Mouse (Mus musculus) kidney, postnatal 4 days (tissue): ENCODE measurements around the gene Tmem79.
"Not testable (repeated sequence)": the region's sequence is repeated elsewhere in the genome, so short reads cannot be mapped to it uniquely, and the experiment has no call there.

Experiments
- DNase-seq, 2 experiments: peaks; one replicate each; pipeline ENCODE4 v3.0.0; 2021; ENCODE audit warnings: mixed read lengths in 2 of 2

The Tmem79 gene

DNA sequence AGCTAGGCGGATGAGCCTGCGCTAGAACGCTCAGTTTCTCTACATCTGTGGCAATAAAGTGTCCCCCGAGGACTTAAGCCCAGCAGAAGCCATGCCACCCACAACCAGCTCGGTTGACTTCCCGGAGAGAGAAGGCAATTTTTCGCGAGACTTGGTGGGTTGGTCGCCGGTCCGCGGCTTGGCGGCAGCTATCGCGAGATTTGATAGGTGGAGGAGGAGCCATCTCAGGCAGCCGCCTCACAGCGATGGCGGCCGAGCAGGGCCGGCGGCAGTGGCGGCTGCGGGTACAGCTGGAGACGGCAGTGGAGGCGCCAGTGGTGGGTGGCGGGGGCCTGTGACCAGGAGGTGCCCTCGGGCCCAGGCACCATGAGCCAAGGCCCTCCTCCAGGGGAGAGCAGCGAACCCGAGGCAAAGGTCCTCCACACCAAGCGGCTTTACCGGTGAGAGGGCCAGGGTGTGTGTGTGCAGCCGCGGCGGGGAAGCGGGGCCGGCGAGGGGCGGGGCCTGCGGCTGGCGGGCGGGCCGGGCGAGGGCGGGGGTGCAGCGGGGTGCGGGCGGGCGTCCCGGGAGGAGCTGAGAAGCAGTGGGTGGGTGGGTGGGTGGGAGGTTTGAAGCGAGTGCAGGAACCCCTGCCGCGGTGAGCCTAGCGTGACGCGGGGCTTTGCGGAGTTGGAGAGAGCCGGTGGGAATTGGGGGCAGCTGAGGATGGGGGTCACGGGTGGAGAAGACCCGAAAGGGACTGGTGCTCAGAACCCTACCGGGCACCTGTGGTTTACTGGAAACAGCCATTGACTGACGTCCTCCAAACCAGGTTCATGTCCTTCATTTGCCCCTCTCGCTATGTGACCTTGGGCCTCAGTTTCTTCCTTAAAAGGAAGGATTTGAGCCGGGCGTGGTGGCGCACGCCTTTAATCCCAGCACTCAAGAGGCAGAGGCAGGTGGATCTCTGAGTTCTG, at the start of gene Tmem79, which contains the start of gene Smg5:
TSS of gene Tmem79 (minus strand) at position 91 of the 956 bp plus-strand sequence.
TSS of gene Smg5 (plus strand) at position 203 of the 956 bp plus-strand sequence.
- peak; percentile 96 to 98 for DNase-seq

DNA sequence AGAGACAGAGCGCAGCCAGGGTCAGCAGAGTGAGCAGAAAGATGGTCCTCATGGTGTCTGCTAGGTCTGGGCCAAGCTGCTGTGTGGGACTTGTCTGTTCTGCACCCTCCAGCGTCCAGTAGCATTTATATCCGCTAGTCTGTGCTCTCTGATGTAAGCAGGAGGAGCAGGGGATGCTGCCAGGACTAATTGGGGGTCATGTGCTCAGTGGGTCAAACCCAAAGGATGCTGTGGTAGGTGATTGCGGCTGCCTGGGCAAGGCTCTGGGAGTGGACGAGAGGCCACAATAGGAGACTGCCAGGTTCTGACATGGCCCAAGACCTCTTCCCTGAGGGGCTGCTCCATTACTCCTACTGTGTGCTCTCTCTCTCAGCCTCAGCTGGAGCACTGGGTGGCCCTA, 48.4 kb upstream of the Tmem79 start, which contains the start of gene Bglap:
TSS of gene Bglap (minus strand) at position 101 of the 400 bp plus-strand sequence.
- DNase-seq: no peak

DNA sequence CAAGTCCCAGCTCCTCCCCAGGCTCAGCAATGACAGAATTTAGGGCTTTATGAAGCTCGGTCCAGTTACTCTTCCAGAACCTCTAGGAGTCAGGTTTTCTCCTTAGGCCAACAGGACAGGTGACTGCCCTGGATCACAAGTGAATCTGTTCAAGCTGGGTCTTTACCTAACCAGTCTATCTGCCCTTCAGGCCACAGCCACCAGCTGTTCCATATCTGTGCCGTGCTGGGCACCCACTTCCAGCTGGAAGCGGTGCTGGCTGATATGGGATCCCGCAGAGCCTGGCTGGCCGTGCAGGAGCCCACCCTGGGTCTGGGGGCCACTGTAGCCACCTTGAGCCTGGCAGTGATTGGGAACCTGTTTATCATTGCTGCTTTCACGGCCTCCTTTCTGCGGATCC, 46.4 kb upstream of the Tmem79 start:
- DNase-seq: not testable (repeated sequence)

DNA sequence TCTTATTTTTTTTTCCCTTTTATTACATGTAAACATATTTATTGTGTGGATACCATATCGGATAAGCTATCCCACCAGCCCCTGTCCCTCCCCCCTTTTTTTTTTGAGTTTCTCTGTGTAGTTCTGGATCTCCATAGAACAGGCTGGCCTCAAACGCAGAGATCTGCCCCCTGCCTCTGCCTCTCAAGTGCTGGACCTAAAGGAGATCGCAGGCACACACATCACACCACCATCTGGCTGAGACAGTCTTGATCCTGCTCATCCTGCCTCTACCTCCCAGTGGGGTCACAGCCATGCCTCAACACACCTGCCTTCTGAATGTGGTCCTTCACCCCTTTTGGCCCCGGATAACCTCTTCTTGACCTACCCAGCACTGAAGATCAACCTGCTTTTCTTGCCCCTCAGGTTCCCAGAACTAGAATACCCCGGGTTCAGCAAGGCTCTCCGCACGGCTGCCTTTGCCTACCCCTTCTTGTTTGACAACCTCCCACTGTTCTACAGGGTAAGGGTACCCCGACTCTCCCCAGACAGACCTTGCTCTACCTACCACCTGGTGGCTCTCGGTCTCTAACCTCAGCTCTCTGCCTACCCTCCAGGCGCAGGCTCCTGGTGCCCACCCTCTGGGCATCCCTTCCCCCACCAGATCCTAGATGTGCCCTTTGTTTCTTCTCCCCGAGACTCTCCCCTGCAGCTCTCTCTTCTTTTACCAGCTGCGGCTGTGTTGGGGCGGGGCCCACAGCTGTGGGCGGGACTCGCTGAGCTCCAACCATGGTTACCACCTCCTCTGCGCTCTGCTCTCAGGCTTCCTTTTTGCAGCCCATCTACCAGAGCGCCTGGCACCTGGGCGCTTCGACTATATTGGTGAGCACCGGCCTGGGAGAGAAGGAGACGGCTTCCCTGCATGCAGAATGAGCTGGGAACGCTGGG, 45.7 kb upstream of the Tmem79 start:
- peak; percentile 59 to 71 for DNase-seq

DNA sequence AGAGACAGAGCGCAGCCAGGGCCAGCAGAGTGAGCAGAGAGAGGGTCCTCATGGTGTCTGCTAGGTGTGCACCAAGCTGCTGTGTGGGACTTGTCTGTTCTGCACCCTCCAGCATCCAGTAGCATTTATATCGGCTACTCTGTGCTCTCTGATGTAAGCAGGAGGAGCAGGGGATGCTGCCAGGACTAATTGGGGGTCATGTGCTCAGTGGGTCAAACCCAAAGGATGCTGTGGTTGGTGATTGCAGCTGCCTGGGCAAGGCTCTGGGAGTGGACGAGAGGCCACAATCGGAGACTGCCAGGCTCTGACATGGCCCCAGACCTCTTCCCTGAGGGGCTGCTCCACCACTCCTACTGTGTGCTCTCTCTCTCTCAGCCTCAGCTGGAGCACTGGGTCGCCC, 42.7 kb upstream of the Tmem79 start, which contains the start of gene Bglap2:
TSS of gene Bglap2 (minus strand) at position 101 of the 400 bp plus-strand sequence.
- DNase-seq: not testable (repeated sequence)

DNA sequence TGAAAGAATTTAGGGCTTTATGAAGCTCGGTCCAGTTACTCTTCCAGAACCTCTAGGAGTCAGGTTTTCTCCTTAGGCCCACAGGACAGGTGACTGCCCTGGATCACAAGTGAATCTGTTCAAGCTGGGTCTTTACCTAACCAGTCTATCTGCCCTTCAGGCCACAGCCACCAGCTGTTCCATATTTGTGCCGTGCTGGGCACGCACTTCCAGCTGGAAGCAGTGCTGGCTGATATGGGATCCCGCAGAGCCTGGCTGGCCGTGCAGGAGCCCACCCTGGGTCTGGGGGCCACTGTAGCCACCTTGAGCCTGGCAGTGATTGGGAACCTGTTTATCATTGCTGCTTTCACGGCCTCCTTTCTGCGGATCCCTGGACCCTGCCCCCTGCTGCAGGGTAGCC, 40.7 kb upstream of the Tmem79 start:
- not testable (repeated sequence) for DNase-seq

DNA sequence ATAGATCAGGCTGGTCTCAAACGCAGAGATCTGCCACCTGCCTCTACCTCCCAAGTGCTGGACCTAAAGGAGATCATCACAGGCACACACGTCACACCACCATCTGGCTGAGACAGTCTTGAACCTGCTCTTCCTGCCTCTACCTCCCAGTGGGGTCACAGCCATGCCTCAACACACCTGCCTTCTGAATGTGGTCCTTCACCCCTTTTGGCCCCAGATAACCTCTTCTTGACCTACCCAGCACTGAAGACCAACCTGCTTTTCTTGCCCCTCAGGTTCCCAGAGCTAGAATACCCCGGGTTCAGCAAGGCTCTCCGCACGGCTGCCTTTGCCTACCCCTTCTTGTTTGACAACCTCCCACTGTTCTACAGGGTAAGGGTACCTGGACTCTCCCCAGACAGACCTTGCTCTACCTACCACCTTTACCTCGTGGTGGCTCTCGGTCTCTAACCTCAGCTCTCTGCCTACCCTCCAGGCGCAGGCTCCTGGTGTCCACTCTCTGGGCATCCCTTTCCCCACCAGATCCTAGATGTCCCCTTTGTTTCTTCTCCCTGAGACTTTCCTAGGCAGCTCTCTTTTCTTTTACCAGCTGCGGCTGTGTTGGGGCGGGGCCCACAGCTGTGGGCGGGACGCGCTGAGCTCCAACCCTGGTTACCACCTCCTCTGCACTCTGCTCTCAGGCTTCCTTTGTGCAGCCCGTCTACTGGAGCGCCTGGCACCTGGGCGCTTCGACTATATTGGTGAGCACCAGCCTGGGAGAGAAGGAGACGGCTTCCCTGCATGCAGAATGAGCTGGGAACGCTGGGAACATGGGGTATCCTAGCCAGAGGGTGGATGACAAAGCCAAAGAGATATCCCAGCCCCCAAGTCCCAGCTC, 40.0 kb upstream of the Tmem79 start:
- DNase-seq: peak; percentile 48 to 64

DNA sequence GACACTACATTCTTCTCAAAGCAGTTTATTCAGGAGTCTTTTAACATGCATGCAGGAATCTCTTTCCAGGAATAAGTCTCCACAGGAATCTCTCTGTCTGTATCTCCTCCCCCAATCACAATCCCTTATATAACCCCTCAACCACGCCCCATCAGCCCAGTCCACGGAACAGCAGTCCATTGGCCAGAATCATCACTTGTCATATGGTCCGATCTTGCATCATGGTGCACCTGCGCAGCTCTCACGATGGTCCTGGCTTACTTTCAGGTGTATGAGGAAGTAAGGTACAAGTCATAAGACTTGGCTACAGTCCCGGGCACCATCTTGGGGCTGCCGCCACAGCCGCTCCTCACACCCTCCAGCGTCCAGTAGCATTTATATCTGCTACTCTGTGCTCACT, 36.7 kb upstream of the Tmem79 start, which contains the start of gene Bglap3:
TSS of gene Bglap3 (minus strand) at position 101 of the 400 bp plus-strand sequence.
- DNase-seq: not testable (repeated sequence)

DNA sequence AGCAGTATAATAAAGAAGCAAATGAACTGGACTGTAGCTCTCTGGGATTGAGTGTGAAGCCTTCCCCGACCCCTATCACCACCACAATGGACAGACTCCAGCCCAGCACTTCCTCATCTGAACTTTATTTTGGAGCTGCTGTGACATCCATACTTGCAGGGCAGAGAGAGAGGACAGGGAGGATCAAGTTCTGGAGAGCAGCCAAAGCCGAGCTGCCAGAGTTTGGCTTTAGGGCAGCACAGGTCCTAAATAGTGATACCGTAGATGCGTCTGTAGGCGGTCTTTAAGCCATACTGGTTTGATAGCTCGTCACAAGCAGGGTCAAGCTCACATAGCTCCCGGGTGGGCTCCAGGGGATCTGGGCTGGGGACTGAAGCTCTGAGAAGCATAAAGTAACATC, 32.6 kb upstream of the Tmem79 start:
- not testable (repeated sequence) for DNase-seq

DNA sequence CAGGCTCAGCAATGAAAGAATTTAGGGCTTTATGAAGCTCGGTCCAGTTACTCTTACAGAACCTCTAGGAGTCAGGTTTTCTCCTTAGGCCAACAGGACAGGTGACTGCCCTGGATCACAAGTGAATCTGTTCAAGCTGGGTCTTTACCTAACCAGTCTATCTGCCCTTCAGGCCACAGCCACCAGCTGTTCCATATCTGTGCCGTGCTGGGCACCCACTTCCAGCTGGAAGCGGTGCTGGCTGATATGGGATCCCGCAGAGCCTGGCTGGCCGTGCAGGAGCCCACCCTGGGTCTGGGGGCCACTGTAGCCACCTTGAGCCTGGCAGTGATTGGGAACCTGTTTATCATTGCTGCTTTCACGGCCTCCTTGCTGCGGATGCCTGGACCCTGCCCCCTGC, 31.6 kb upstream of the Tmem79 start:
- not testable (repeated sequence) for DNase-seq

DNA sequence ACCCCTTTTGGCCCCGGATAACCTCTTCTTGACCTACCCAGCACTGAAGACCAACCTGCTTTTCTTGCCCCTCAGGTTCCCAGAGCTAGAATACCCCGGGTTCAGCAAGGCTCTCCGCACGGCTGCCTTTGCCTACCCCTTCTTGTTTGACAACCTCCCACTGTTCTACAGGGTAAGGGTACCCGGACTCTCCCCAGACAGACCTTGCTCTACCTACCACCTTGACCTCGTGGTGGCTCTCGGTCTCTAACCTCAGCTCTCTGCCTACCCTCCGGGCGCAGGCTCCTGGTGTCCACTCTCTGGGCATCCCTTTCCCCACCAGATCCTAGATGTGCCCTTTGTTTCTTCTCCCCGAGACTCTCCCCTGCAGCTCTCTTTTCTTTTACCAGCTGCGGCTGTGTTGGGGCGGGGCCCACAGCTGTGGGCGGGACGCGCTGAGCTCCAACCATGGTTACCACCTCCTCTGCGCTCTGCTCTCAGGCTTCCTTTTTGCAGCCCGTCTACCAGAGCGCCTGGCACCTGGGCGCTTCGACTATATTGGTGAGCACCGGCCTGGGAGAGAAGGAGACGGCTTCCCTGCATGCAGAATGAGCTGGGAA, 31.0 kb upstream of the Tmem79 start:
- DNase-seq: peak; percentile 70 to 76

DNA sequence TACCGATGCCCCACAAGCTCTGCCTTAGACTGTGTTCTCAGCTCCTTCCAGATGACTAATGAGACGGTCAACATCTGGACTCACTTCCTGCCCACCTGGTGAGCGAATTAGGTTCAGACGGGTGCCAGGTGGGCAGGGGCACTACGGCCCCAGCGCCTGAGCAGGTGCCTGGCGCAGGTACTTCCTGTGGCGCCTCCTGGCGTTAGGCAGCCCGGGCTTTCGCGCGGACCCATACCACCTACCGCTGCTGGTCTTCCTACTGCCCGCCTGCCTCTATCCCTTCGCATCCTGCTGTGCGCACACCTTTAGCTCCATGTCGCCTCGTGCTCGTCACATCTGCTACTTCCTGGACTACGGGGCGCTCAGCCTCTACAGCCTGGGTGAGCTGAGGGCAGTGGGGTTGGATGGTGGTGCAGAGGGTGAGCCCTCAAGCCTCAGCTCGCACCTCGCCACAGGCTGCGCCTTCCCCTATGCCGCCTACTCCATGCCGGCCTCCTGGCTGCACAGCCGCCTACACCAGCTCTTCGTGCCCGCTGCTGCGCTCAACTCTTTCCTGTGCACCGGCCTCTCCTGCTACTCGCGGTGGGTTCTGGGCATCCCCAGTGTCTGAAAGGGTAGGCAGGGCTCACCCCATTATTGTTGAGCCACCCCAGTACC, 29.9 kb upstream of the Tmem79 start:
- no peak for DNase-seq

DNA sequence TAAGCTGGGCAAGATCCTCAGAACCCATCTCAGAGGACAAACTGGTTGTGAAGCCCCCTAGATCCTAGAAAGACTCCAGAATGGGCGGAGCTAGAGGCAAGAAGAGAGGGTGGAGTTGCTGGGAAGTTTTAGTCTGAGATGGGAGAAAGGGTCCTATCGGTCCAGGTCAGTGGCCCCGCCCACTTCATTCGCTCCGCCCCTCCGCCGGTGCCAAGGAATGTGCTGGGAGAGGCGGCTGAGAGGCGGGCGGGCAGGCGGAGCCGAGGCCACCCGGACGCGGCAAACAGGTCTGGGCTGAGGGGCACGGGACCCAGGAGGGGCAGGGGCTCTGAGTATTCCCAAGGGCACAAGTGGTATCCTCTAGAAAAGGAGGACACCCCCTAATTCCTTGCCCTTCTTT, 28.4 kb upstream of the Tmem79 start, which contains the start of gene Paqr6:
TSS of gene Paqr6 (plus strand) at position 248 of the 400 bp plus-strand sequence.
- DNase-seq: peak; percentile 88 to 90

DNA sequence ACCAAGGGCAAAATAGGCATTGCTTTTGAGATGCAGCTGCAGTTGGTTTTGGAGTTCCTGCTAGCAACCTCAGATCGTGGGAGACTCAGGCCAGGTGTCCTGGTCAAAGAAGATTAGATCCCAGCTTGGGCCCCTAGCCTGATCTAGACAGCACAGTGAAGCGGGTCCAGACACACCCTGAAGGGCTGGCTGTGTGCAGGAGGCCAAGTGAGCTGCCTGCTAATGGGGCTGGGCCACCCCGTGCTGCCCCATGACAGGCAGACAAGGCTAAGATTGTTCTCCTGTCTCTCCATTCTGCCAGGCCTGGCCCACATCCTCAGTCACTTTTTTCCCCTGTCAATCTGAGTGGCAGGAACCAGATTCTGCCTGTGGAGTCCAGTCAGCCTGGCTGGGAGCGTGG, 27.8 kb upstream of the Tmem79 start:
- DNase-seq: no peak

DNA sequence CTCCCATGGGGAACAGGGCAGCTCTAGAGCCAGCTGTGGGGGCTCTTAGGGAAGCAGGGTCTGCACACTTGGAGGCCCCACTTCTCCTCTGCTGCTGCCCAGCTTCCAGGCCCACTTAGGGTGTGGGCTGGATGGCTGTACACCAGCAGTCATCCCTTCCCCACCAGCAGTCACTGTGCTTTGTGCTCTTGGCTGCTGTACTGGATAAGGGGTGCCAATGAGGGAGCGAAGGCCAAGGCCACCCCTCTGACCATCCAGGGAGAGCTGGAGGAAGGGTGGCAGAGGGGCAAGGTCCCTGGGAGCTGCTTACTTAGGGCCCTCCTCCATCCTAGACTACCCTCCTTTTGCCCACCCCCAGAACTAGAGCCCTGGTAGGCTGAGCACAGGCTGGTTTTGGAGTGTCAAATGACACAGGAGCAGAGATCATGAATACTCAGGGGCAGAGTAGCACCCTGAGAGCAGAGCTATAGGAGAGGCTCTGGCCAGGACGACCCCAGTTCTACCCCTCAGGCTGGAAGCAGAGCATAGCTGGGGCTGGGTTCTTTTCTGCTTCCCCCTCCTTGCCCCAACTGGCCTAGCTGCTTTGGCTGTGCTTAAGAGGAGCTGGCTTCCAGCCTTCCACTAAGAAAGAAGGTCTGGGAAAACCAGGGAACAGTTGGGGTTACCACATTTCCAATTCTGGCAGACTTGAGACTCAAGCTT, 25.8 kb upstream of the Tmem79 start:
- no peak for DNase-seq

DNA sequence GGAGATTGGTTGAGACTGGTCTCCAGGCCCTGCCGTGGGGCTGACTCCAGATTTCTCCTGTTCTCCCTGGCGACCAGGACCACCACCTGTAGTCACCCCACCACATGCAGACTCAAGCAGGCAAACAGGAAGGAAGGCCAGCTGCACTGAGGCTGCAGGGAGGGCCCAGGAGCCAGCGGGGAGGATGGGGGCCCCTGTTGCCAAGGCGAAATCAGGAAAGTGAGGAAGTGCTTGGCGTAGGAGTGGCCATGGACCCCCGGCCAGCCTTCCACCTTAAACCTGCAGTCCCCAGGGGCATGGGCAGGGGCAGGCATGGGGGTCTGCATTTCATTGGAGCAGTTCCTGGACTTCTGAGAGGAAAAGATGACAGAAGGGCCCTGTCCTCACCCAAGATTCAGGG, 25.1 kb upstream of the Tmem79 start:
- no peak for DNase-seq

DNA sequence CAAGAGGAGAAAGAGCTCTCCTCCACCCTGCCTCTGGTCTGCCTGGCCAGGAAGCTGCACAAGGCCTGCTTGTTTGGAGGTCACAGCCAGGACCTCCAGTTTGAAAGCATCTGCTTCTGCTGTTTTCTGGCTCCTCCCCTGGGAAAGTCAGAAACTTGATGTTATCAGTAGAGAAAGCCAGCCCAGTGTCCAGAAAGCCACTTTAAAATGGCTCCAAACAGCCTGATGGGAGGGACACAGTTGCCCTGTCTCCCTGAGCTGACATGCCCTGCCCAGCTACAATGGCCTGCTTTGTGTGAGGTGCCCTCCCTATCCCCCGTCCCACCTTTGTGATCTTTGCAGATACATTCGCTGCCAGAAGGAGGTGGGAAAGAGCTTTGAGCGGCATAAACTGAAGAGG, 24.0 kb upstream of the Tmem79 start:
- no peak for DNase-seq

DNA sequence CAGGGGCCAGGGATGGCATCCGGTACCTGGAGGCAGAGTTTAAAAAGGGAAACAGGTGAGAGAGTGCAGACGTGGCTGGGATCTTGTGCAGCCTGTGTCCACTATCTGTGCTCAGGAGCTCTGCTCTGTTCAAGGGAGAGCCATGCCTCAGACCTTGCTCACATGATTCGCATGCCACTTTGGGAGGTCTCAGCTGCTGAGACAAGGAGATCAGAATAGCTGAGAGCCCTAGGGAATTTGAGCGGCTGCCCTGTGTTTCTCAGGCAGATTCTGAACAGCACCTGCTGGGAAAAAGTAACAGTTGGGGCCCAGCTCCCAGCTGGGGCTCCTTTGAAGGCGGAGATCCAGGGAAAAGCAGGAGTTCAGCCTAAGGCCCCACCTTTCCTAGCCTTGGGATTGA, 23.6 kb upstream of the Tmem79 start:
- no peak for DNase-seq

DNA sequence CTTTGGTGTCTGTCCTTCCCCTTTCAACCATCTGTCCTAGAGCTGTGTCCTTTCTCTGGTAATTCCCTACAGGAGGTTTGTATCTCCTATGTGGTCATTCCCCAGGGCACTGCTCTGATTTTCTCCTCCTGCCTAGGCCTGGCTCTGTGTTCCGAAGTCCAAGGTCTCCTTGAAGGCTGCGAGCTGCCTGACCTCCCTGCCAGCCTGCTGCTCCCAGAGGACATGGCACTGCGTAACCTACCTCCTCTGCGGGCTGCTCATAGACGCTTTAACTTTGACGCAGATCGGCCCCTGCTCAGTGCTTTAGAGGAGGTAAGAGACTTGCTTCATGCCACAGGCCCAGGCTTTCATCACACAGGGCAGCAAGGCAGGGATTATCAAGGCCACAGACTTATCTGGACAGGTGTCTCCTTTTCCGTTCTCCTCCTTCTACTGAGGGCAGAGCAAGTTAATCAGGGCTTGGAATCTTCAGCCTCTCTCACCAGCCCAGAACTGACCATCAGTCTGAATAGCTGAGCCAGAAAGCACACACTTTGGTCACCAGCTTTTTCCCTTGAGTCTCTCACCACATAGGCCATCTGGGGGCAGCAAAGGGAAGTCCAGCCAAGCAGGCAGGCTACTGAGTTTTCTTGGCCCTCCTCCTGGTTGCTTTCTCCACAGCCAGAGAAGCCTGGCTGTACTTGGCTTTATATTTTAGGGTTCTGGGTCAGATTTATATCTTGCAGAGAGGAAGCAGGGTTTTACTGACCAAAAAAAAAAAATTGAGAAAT, 18.6 kb upstream of the Tmem79 start:
- peak in 1 of 2 experiments; percentile 22 for DNase-seq
